Mouse (Mus musculus) liver, embryonic 13.5 days (tissue): ENCODE results near the gene Morn2. TPM values are rescaled to one million over a fixed set of nuclear protein-coding genes. Genes with fewer than 3 reads are reported as not detected.

Source experiments
- ATAC-seq: fragments of 200-750 bp; cut with Nextera tagmentation; 2 replicates; pipeline ENCODE4 v1.8.0; 2017; ENCODE audit warnings: low read depth, mild to moderate bottlenecking, moderate number of reproducible peaks, moderate library complexity
- DNase-seq: peaks from one replicate; pipeline ENCODE4 v3.0.0; 2022
- H3K27ac ChIP-seq: fragments of 300-500 bp; sonication (generic); 2 replicates; pipeline ENCODE4 v1.5.1; 2015; ENCODE audit warnings: moderate library complexity, mild to moderate bottlenecking, inconsistent platforms
- H3K27me3 ChIP-seq: fragments of 300-500 bp; sonication (generic); 2 replicates; pipeline ENCODE4 v1.6.1; 2015; ENCODE audit warnings: mild to moderate bottlenecking, inconsistent platforms
- H3K36me3 ChIP-seq: fragments of 300-500 bp; sonication (generic); 2 replicates; pipeline ENCODE4 v1.6.1; 2015; ENCODE audit warnings: mild to moderate bottlenecking, inconsistent platforms
- H3K4me1 ChIP-seq: fragments of 300-500 bp; sonication (generic); replicated peaks from 2 replicates; pipeline ENCODE4 v1.6.1; 2015; ENCODE audit warnings: inconsistent platforms
- H3K4me2 ChIP-seq: fragments of 300-500 bp; sonication (generic); 2 replicates; pipeline ENCODE4 v1.6.1; 2015; ENCODE audit warnings: inconsistent platforms, mild to moderate bottlenecking, moderate library complexity
- H3K4me3 ChIP-seq: fragments of 300-500 bp; sonication (generic); replicated peaks from 2 replicates; pipeline ENCODE4 v1.5.1; 2015; ENCODE audit warnings: mild to moderate bottlenecking, inconsistent platforms
- H3K9ac ChIP-seq: fragments of 300-500 bp; sonication (generic); 2 replicates; pipeline ENCODE4 v1.6.1; 2015; ENCODE audit warnings: mild to moderate bottlenecking, inconsistent platforms
- H3K9me3 ChIP-seq: fragments of 300-500 bp; sonication (generic); replicated peaks from 2 replicates; pipeline ENCODE4 v1.6.1; 2016; ENCODE audit warnings: inconsistent platforms
- WGBS: fragments of 180-500 bp; shearing (Covaris S2); methylation state at CpG from one replicate; pipeline ENCODE4 v1.1.7; 2015; ENCODE audit not compliant: insufficient replicate concordance; 5-methylcytosine and 5-hydroxymethylcytosine counted together
- polyA plus RNA-seq: library from polyadenylated mRNA; unstranded; fragments of >200 nt; fragmentation: Nextera tagmentation; extraction: Ambion mirVana; gene quantifications from 2 replicates; pipeline ENCODE4 v1.2.1, GENCODE M21; 2015

Morn2 gene
- polyA plus RNA-seq, 1 experiment from 2014 or later, result 9.9 TPM

DNA sequence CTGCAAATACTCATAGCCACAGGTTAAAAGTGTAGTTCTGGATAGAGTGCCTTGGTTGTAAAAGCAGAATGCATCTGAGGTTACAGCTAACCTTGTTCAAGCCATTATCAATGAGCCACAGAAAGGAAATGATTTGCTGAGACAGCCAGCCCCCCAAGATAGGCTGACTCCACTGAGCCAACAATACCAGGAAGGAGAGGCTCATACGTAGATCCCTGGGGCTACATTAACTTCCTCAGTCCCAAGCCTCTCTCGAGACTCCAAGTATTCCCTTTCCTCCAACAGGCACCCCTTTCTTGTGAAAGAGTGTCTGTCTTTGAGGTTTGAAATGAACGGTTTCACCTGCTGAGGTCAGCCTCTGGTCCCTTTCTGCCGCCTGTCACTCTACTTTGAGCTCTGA, 5.6 kb upstream of the Morn2 start:
- H3K4me3 ChIP-seq, result no peak overlapping the region
- no peaks in the 10 kb centered on the region for H3K36me3 ChIP-seq
- no peak overlapping the region for H3K9ac ChIP-seq
- no peak for ATAC-seq
- peaks cover 17% of the 10 kb centered on the region for H3K4me1 ChIP-seq
- no peaks in the 10 kb centered on the region for H3K9me3 ChIP-seq
- DNase-seq, result no peak
- WGBS, result 32% methylated on average over 4 of the region's 4 CpGs
- H3K4me2 ChIP-seq, result no peak overlapping the region
- no peaks in the 10 kb centered on the region for H3K27me3 ChIP-seq
- H3K27ac ChIP-seq, result no peak overlapping the region

DNA sequence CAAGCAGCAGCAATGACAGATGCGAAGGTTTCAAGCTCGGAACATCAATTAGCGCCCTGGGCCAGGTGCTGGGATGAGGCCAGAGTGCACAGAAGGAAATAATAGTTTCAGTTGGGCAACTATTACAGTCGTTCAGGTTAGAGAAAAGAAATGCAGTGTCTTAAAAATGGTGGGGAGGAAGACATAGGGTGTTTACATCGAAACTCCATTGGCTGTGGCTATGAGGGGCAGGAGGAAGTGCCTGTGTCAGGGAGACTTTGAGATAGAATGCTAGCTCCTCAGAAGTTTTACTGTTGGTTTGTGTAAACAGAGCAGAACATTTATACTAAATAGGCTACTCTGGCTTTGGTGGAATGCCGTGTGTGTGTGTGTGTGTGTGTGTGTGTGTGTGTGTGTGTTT, 2.0 kb upstream of the Morn2 start:
- ATAC-seq (no peak), DNase-seq (no peak)
- H3K9ac ChIP-seq, result no peak overlapping the region
- no peaks in the 10 kb centered on the region for H3K9me3 ChIP-seq
- peaks cover 19% of the 10 kb centered on the region for H3K4me1 ChIP-seq
- H3K27me3 ChIP-seq, result no peaks in the 10 kb centered on the region
- H3K27ac ChIP-seq, result no peak overlapping the region
- no peak overlapping the region for H3K4me3 ChIP-seq
- WGBS, result 62% methylated on average over 6 of the region's 6 CpGs
- no peaks in the 10 kb centered on the region for H3K36me3 ChIP-seq
- no peak overlapping the region for H3K4me2 ChIP-seq

DNA sequence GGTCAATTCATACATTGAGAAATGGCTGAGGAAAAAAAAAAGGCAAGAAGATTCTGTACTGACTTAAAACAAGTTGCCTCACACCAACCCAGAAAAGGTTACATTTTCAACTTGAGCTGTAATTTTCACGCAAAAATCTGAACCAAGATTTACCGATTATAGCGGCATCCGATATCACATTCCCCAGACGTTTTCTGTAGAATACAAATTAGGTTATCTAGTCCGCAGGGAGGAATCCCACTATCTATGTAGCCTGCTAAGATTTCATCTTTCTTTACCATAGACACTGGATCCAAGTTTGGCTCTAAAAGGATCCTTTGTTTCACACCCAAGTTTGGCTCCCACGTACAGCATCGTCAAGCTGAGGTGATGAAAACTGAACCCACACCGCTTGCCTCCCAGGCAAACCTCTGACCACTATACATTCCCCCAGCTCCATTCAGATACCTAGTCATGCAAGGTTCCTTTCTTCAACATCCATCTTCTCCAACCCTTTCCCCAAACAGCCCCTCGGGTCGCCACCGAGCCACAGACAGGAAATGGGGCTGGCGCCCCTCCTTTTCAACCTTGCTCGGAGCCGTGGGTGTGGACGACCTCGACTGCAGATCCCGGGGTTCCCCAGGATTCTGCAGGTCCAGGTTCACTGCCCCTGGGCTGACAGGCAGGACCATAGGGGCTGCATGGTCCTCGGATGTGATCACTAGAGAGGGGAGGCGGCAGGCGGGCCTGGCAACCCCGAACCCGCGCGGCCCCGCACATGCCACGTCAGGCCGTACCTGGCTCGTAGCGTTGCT, 526 bp upstream of the Morn2 start:
- no peaks in the 10 kb centered on the region for H3K36me3 ChIP-seq

DNA sequence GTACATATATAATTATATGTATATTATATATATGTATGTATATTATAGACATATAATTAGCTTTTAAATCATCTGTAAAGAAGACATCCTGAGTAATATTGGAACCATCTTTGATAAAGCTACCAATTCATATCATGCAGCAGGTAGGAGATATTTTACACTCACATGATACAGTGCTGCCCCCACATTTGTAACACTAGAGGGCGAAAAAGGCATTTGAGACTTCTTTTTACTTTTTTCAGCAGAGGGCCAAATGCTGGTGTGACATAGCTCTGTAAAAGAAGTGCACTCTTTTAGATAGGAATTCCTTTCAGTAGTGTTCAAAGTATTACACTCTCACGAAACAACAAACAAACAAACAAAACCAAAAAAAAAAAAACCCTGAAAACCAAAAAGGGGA, 1.1 kb downstream of the Morn2 start:
- peak; percentile 14 for DNase-seq
- no peak overlapping the region for H3K27ac ChIP-seq
- peaks cover 19% of the 10 kb centered on the region for H3K4me1 ChIP-seq
- H3K27me3 ChIP-seq, result no peaks in the 10 kb centered on the region
- WGBS, result 21% methylated on average over 2 of the region's 2 CpGs
- no peak for ATAC-seq
- no peak overlapping the region for H3K9ac ChIP-seq
- no peak overlapping the region for H3K4me3 ChIP-seq
- H3K9me3 ChIP-seq, result no peaks in the 10 kb centered on the region
- no peak overlapping the region for H3K4me2 ChIP-seq
- no peaks in the 10 kb centered on the region for H3K36me3 ChIP-seq

More for the DNA sequence above, 526 bp upstream of the Morn2 start:
- Histone ChIP-seq H3K9ac (peak overlapping the region; percentile 84), H3K27ac (peak overlapping the region; percentile 62), H3K9me3 (no peaks in the 10 kb centered on the region), H3K4me3 (peak overlapping the region; percentile 82), H3K4me2 (peak overlapping the region; percentile 84), H3K27me3 (no peaks in the 10 kb centered on the region), H3K4me1 (peaks cover 19% of the 10 kb centered on the region)
- ATAC-seq, result no peak; the same call in 1 of the 2 replicates
- WGBS, result 1% methylated on average over 30 of the region's 30 CpGs
- no peak for DNase-seq

DNA sequence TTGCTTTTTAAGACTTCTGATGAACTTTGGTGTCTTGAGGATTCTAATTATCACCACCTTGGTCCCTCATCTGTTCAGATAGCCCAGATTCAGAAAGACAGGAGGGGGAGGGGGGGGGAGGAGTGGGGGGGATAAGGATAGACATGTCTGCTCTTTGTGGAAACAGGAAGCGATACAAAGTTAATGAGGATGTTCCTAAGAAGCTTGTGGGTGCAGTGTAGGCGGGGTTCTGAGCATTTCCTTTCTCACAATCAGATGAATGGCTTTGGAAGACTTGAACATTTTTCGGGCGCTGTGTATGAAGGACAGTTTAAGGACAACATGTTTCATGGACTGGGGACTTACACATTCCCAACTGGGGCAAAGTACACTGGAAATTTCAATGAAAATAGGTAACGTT, 5.3 kb downstream of the Morn2 start:
- Histone ChIP-seq H3K9ac (no peak overlapping the region), H3K4me1 (no peaks in the 10 kb centered on the region), H3K36me3 (no peaks in the 10 kb centered on the region), H3K4me2 (no peak overlapping the region), H3K4me3 (no peak overlapping the region), H3K27ac (no peak overlapping the region), H3K9me3 (no peaks in the 10 kb centered on the region), H3K27me3 (no peaks in the 10 kb centered on the region)
- ATAC-seq (no peak), DNase-seq (no peak)
- WGBS, result 65% methylated on average over 5 of the region's 5 CpGs

DNA sequence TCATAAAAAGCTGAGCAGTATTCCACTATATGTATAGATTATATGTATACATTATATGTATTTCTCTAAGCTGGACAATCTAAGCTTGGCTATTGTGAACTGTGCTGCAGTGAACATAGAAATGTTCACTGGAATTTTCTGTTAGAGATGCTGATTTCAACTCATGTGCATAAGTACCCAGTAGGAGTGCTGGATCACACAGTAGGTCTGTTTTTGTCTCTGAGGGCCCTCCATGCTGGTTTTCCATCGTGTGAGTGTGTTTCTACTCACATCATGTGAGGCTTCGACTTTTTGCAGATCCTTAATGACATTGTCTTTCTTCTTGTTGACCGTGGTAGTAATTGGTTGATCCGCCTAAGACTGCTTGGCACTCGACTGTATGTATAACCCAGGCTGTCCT, 8.8 kb downstream of the Morn2 start:
- no peaks in the 10 kb centered on the region for H3K9me3 ChIP-seq

DNA sequence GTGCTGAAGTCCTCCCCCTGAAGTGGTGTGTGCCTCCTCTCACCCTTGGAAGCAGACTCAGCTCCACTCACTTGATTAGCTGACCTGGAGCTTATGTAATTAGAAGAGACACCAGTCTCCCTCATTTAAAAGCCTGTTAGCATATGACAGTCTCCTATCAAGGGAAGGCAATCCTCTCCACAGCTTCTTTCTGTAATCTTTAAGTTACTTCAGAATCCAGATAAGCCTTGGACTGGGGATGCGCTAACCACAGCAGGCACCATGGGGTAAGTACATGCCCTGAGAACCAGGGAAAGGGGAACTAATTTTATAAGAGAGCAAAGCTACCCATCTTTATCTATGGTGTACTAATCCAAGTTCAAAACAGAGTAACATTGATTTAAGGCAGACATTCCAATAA, 17.2 kb downstream of the Morn2 start, which contains the start of gene Arhgef33:
TSS of gene Arhgef33 (plus strand) at position 157 of the 400 bp plus-strand sequence.
- Histone ChIP-seq H3K27me3 (no peaks in the 10 kb centered on the region), H3K9me3 (no peaks in the 10 kb centered on the region), H3K9ac (no peak within 1 kb of the TSS), H3K27ac (no peak within 1 kb of the TSS), H3K4me2 (no peak within 1 kb of the TSS), H3K4me1 (no peaks in the 10 kb centered on the region), H3K36me3 (no peaks in the 10 kb centered on the region), H3K4me3 (no peak within 1 kb of the TSS)
- no peak for ATAC-seq
- DNase-seq, result no peak
- WGBS, result 42% methylated on average over 1 of the region's 1 CpGs

More for the DNA sequence above, 8.8 kb downstream of the Morn2 start:
- Histone ChIP-seq H3K4me1 (no peaks in the 10 kb centered on the region), H3K36me3 (no peaks in the 10 kb centered on the region), H3K27ac (no peak overlapping the region), H3K4me3 (no peak overlapping the region), H3K4me2 (no peak overlapping the region), H3K9ac (no peak overlapping the region), H3K27me3 (no peaks in the 10 kb centered on the region)
- no peak for ATAC-seq
- 64% methylated on average over 5 of the region's 5 CpGs for WGBS
- no peak for DNase-seq

DNA sequence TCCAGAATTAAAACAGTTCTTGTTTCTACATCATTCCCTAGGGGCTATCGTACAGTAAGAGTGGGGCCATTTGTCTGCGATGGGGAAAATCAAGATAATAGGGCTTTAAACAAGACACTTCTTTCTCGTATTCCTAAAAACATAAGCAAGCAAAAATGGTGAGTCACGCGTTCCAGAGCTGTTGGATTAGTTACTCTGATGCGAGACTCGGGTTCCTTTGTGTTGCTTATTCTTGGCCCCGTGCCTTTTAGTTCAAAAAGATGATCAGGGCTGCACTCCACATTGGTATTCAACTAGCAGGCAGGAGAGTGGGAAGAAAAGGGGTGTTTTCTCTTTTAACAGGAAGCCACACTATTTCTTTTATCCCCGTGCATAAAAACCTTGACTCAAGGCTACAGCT, 21.8 kb downstream of the Morn2 start:
- WGBS, result 64% methylated on average over 9 of the region's 9 CpGs
- DNase-seq (no peak), ATAC-seq (no peak)

DNA sequence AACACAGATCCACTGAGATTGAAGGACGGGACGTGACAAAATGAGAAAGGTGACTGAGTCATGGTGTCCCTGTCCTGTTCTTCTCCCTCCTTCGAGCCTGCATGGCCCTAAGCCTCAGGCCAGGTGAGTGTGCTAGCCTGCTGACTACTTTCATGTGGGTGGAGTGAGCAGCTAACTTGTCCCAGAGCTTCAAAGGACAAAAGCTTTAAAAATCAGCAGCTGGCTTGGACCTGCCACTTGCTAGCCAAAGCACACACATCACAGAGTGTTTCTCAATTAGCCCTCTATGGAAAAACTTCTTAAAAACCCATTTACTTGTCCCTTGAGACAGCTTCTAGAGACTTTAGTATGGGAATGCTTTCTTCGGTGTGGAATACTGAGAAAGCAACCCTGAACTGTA, 22.4 kb downstream of the Morn2 start:
- no peak overlapping the region for H3K4me2 ChIP-seq
- ATAC-seq, result no peak
- H3K4me1 ChIP-seq, result no peaks in the 10 kb centered on the region
- H3K27me3 ChIP-seq, result no peaks in the 10 kb centered on the region
- H3K4me3 ChIP-seq, result no peak overlapping the region
- H3K9me3 ChIP-seq, result no peaks in the 10 kb centered on the region
- no peak overlapping the region for H3K27ac ChIP-seq
- no peak overlapping the region for H3K9ac ChIP-seq
- 67% methylated on average over 4 of the region's 4 CpGs for WGBS
- H3K36me3 ChIP-seq, result no peaks in the 10 kb centered on the region
- DNase-seq, result no peak

More for the DNA sequence above, 21.8 kb downstream of the Morn2 start:
- Histone ChIP-seq H3K36me3 (no peaks in the 10 kb centered on the region), H3K9ac (no peak overlapping the region), H3K9me3 (no peaks in the 10 kb centered on the region), H3K4me2 (no peak overlapping the region), H3K27me3 (no peaks in the 10 kb centered on the region), H3K4me1 (no peaks in the 10 kb centered on the region), H3K27ac (no peak overlapping the region), H3K4me3 (no peak overlapping the region)

DNA sequence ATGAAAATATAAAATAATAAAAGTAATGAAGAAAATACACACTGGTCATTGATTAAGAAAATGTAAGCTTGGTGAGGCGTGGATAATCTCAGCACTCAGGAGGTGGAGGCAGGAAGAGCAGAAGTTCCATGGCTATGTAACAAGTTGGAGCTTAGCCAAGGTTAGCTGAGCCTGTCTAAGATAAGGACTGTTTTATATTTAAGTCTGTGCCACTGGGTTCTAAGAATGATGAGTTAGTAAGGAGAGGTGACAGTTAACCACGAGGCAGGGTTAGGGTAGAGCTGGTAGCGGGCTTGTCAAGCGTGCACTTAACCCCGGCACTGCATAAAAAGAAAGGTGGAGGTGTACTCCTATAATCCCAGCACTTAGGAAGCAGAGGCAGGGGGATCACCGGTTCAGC, 32.2 kb downstream of the Morn2 start:
- 62% methylated on average over 6 of the region's 6 CpGs for WGBS

DNA sequence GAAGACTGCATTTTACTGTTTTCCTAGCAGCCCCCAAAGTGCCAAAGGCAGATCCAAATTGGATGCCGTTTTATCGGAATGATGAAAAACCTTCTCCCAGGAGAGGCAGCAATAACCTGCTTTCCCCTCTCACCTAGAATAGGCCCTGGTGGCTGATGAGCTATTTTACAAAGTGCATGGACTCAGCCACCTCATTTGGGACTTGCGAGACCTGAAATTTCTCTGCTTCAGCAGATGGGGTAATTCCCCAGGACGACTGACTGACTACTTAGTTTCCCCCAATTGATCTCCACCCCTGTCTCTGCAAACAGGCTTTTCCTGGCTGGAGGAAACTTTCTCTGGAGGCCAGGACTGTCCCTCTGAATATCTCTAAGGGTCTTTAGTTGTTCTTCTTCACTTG, 33.0 kb downstream of the Morn2 start:
- ATAC-seq, result no peak
- Histone ChIP-seq H3K36me3 (no peaks in the 10 kb centered on the region), H3K4me1 (no peaks in the 10 kb centered on the region), H3K4me2 (no peak overlapping the region), H3K9me3 (no peaks in the 10 kb centered on the region), H3K27ac (no peak overlapping the region), H3K4me3 (no peak overlapping the region), H3K9ac (no peak overlapping the region), H3K27me3 (no peaks in the 10 kb centered on the region)
- no peak for DNase-seq
- 73% methylated on average over 4 of the region's 4 CpGs for WGBS

More for the DNA sequence above, 32.2 kb downstream of the Morn2 start:
- no peaks in the 10 kb centered on the region for H3K36me3 ChIP-seq
- no peak overlapping the region for H3K4me3 ChIP-seq
- ATAC-seq, result no peak
- DNase-seq, result no peak
- no peak overlapping the region for H3K4me2 ChIP-seq
- no peak overlapping the region for H3K9ac ChIP-seq
- H3K9me3 ChIP-seq, result no peaks in the 10 kb centered on the region
- no peaks in the 10 kb centered on the region for H3K4me1 ChIP-seq
- H3K27me3 ChIP-seq, result no peaks in the 10 kb centered on the region
- no peak overlapping the region for H3K27ac ChIP-seq

DNA sequence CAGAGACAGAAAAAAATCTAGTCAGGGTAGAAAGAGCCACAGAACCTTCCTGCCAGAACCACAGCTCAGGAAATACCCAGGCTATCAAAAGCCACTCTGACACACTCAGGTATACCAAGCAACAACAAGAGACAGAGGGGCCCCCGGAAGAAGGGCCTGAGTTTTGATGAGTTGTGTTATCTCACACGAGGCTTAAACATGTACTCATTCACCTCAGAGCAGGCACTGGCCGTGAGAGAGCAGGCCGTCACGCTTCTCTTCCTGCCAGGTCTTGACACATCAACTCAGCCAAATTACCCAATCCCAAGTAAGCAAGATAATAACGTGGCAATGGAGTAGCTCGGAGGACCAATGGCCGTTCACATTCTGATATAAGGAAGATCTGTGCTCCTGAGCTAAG, 33.7 kb downstream of the Morn2 start:
- 30% methylated on average over 8 of the region's 8 CpGs for WGBS
- no peak overlapping the region for H3K9ac ChIP-seq
- H3K9me3 ChIP-seq, result no peaks in the 10 kb centered on the region
- no peaks in the 10 kb centered on the region for H3K4me1 ChIP-seq
- H3K4me3 ChIP-seq, result no peak overlapping the region
- ATAC-seq, result no peak
- no peak for DNase-seq
- no peak overlapping the region for H3K27ac ChIP-seq
- H3K4me2 ChIP-seq, result no peak overlapping the region
- no peaks in the 10 kb centered on the region for H3K36me3 ChIP-seq
- no peaks in the 10 kb centered on the region for H3K27me3 ChIP-seq
